Mouse (Mus musculus): ENCODE results near the gene Ptprk. TPM values are rescaled to one million over a fixed set of nuclear protein-coding genes. Genes with fewer than 3 reads are reported as not detected.

Gene Ptprk
- polyA plus RNA-seq, 2 experiments: 21.4 to 25.2 TPM

DNA sequence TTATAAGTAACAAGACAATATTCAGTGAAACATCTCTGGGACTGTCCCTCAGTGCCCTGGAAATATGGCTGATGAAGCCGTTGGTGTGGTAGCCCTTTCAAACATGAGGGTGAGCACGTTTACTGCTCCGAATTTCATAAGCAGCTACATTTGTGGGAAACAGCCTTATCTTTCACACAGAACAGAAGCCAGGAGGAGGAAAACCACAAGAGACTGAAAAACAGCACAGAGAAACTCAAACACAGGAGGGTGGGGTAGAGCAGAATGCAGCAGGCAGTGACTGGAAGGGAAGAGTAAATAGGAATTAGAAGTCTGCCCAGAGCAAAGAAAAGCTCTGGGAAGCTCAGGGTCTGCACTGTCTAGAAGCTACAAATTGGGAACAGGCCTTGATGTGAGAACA is 443.7 kb downstream of the Ptprk start:
- no peaks in the 10 kb centered on the region for H3K9me3 ChIP-seq (ENCODE audit: control insufficient read depth, low read length)
- H3K27ac ChIP-seq (replicated peaks; ENCODE audit: low read depth, low read length): no peak overlapping the region
- no peaks in the 10 kb centered on the region for H3K4me1 ChIP-seq (ENCODE audit: control insufficient read depth, insufficient read depth, low read length)
- no peak overlapping the region for H3K9ac ChIP-seq (ENCODE audit: low read depth, low read length, severe bottlenecking)
- H3K4me2 ChIP-seq (replicated peaks; ENCODE audit: low read depth, low read length, severe bottlenecking): no peak overlapping the region
- H3K36me3 ChIP-seq (ENCODE audit: control insufficient read depth, insufficient read depth, low read length): no peaks in the 10 kb centered on the region
- TF ChIP-seq POLR2A (IDR thresholded peaks at IDR 0.05; ENCODE audit: borderline replicate concordance, extremely low read depth, insufficient read depth, insufficient read length): no peak
- no peak for ATAC-seq (ENCODE audit: low FRiP score, low read depth)
- H3K27me3 ChIP-seq (ENCODE audit: control insufficient read depth, insufficient read depth, low read length): no peaks in the 10 kb centered on the region
- no peak for DNase-seq (ENCODE audit: low spot score)
- WGBS: 66% methylated on average over 3 of the region's 3 CpGs
- no peak overlapping the region for H3K4me3 ChIP-seq (replicated peaks; ENCODE audit: low read length)

DNA sequence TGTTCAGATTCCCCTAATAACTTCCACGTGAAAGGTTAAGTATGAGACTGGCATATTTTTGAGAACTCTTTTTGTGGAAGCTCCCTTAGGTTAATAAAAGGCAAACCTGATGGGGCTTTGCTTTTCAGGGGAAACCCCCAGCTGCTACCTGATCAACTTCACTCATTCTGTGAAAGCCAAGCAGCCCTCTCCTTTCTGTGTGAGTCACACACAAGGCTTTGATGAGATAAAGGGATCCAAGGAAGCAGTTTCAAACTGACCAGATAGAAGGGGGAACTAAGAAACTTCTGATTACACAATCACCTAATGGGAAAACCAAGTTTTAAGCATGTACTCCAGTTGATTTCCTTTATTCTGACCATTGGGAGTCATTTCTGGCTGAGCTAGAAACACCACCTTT is 445.2 kb downstream of the Ptprk start:
- 31% methylated on average over 1 of the region's 1 CpGs for WGBS
- Histone ChIP-seq H3K27ac (replicated peaks; ENCODE audit: low read depth, low read length) (no peak overlapping the region), H3K9ac (ENCODE audit: low read depth, low read length, severe bottlenecking) (no peak overlapping the region), H3K4me1 (ENCODE audit: control insufficient read depth, insufficient read depth, low read length) (no peaks in the 10 kb centered on the region), H3K27me3 (ENCODE audit: control insufficient read depth, insufficient read depth, low read length) (no peaks in the 10 kb centered on the region), H3K4me2 (replicated peaks; ENCODE audit: low read depth, low read length, severe bottlenecking) (no peak overlapping the region), H3K36me3 (ENCODE audit: control insufficient read depth, insufficient read depth, low read length) (no peaks in the 10 kb centered on the region), H3K4me3 (replicated peaks; ENCODE audit: low read length) (no peak overlapping the region), H3K9me3 (ENCODE audit: control insufficient read depth, low read length) (no peaks in the 10 kb centered on the region)
- DNase-seq (ENCODE audit: low spot score) (no peak), ATAC-seq (ENCODE audit: low FRiP score, low read depth) (no peak)
- TF ChIP-seq POLR2A (IDR thresholded peaks at IDR 0.05; ENCODE audit: borderline replicate concordance, extremely low read depth, insufficient read depth, insufficient read length): no peak

DNA sequence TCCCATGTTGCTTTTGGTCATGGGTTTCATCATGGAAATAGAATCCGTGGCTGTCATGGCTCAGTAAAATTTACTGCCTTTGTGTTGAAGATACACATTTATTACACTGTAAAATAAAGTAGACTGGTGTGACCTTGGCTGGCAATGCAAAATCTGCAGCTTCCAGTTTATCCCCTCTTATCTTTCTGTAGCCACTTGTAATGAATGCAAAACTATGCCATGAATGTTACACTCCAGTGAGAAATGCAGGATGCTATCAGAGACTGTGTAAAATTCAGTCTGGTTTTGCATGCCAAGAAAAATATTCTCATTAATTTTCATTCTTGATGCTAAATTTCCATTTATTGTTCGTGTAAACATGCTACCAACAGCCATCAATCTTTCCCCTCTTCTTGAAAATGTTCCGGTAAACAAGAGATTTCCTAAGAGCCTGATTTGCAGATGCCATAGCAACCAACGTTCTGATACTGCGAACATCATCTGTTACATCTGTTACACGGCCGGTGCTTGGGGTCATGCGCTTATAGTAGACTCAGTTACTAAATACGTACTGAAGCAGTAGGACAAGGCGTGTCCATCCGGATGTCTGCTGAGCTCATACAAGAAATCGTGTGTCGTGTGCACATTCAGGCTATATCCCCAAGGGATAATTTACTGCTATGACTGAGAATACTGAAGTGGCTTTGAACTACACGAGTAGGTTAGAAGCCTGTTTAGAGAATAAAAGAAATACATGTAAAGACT is 449.5 kb downstream of the Ptprk start:
- DNase-seq (ENCODE audit: low spot score): no peak
- Histone ChIP-seq H3K36me3 (ENCODE audit: control insufficient read depth, insufficient read depth, low read length) (no peaks in the 10 kb centered on the region), H3K9me3 (ENCODE audit: control insufficient read depth, low read length) (no peaks in the 10 kb centered on the region), H3K4me2 (replicated peaks; ENCODE audit: low read depth, low read length, severe bottlenecking) (no peak overlapping the region), H3K4me1 (ENCODE audit: control insufficient read depth, insufficient read depth, low read length) (no peaks in the 10 kb centered on the region), H3K9ac (ENCODE audit: low read depth, low read length, severe bottlenecking) (no peak overlapping the region), H3K4me3 (replicated peaks; ENCODE audit: low read length) (no peak overlapping the region), H3K27ac (replicated peaks; ENCODE audit: low read depth, low read length) (no peak overlapping the region), H3K27me3 (ENCODE audit: control insufficient read depth, insufficient read depth, low read length) (no peaks in the 10 kb centered on the region)
- WGBS: 80% methylated on average over 14 of the region's 14 CpGs
- ATAC-seq (ENCODE audit: low FRiP score, low read depth): no peak
- no peak for TF ChIP-seq POLR2A (IDR thresholded peaks at IDR 0.05; ENCODE audit: borderline replicate concordance, extremely low read depth, insufficient read depth, insufficient read length)

DNA sequence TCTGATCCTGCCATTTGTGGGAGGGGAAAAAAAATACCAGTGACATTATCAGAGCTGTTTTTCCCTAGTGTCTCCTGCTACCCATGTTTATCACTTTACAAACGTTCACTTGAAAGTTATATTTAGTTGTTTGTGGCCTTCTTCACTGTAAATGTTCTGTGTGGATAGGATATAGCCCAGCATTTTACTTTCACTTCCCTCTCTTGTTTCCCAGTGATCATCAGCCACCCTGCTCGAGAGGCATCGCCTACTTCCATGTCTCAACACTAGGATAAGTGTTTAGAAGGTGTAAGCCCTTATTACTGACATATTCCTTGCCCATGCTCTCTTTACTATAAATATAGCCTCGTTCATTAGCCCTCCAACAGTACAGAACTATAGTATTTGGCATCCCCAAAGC is 466.0 kb downstream of the Ptprk start:
- Histone ChIP-seq H3K4me2 (replicated peaks; ENCODE audit: low read depth, low read length, severe bottlenecking) (no peak overlapping the region), H3K27ac (replicated peaks; ENCODE audit: low read depth, low read length) (no peak overlapping the region), H3K9ac (ENCODE audit: low read depth, low read length, severe bottlenecking) (no peak overlapping the region), H3K36me3 (ENCODE audit: control insufficient read depth, insufficient read depth, low read length) (no peaks in the 10 kb centered on the region), H3K27me3 (ENCODE audit: control insufficient read depth, insufficient read depth, low read length) (no peaks in the 10 kb centered on the region), H3K4me3 (replicated peaks; ENCODE audit: low read length) (no peak overlapping the region), H3K9me3 (ENCODE audit: control insufficient read depth, low read length) (no peaks in the 10 kb centered on the region), H3K4me1 (ENCODE audit: control insufficient read depth, insufficient read depth, low read length) (0 out of 2 replicates have a peak, but pooled peaks cover 3% of the 10 kb centered on the region)
- ATAC-seq (ENCODE audit: low FRiP score, low read depth) (no peak), DNase-seq (ENCODE audit: low spot score) (no peak)
- WGBS: 78% methylated on average over 4 of the region's 4 CpGs
- no peak for TF ChIP-seq POLR2A (IDR thresholded peaks at IDR 0.05; ENCODE audit: borderline replicate concordance, extremely low read depth, insufficient read depth, insufficient read length)

DNA sequence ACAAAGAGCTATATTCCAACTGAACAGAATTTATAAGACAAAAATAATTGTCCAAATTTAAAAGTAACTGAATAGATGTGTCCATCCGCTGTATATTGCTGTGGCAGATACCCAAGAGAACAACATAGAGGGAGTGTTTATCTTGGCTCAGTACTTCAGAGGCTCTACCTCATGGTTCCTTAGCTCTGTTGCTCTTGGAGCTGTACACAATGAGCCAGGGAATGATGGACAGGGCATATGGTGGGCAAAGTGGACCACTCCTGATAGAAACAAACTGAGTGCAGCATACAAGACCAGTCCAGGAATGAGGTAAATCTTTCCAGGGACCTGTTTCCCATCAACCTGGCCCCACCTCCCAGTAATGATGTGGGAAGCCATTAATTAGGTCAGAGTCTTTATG is 468.1 kb downstream of the Ptprk start:
- WGBS: 83% methylated on average over 1 of the region's 1 CpGs
- no peak for ATAC-seq (ENCODE audit: low FRiP score, low read depth)
- Histone ChIP-seq H3K9me3 (ENCODE audit: control insufficient read depth, low read length) (no peaks in the 10 kb centered on the region), H3K4me2 (replicated peaks; ENCODE audit: low read depth, low read length, severe bottlenecking) (no peak overlapping the region), H3K36me3 (ENCODE audit: control insufficient read depth, insufficient read depth, low read length) (no peaks in the 10 kb centered on the region), H3K4me3 (replicated peaks; ENCODE audit: low read length) (no peak overlapping the region), H3K27me3 (ENCODE audit: control insufficient read depth, insufficient read depth, low read length) (no peaks in the 10 kb centered on the region), H3K4me1 (ENCODE audit: control insufficient read depth, insufficient read depth, low read length) (0 out of 2 replicates have a peak, but pooled peaks cover 3% of the 10 kb centered on the region), H3K9ac (ENCODE audit: low read depth, low read length, severe bottlenecking) (no peak overlapping the region), H3K27ac (replicated peaks; ENCODE audit: low read depth, low read length) (no peak overlapping the region)
- DNase-seq (ENCODE audit: low spot score): peak; percentile 28
- TF ChIP-seq POLR2A (IDR thresholded peaks at IDR 0.05; ENCODE audit: borderline replicate concordance, extremely low read depth, insufficient read depth, insufficient read length): no peak
